Mouse (Mus musculus) cortical plate, adult 2 months (tissue): ENCODE results near the gene Slc9a6.

Source experiments
- CTCF ChIP-seq: fragments of 200-500 bp; IDR thresholded peaks from 2 replicates; pipeline ENCODE4 v1.5.1; 2011; ENCODE audit warnings: mild to moderate bottlenecking, control low read depth, low read length; ENCODE audit not compliant: insufficient read depth; ENCODE audit errors: extremely low read depth
- POLR2A ChIP-seq: fragments of 200-500 bp; IDR thresholded peaks from 2 replicates; pipeline ENCODE4 v1.6.1; 2011; ENCODE audit warnings: mild to moderate bottlenecking, low read length, control low read depth; ENCODE audit not compliant: insufficient read depth; ENCODE audit errors: extremely low read depth

DNA sequence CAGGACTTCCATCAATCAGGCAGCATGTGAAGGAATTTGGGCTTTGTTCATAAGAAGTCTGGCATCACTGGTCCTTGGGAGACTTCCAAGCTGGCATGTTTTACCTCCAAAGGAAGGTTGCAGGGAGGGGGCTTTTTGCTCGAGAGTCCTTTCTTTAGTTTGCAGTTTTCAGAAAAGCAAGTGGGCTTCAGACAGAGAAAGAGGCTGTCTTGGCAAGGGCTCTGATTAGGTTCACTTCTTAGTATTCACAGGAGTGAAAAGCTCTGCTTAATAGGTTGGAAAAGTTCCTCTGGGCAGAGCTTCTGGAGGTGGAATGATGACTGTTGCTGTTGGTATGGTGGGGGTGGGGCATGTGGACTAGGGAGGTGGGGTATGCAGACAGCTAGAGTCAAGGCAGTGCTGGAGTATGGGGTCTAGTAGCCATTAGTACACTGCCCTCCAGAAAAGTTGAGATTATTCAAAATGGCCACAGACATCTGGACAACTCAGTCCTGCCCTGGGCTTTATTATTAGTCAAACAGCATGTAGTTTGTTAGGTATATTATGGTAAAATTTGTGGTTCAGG lies 72.7 kb downstream of the Slc9a6 start:
- TF ChIP-seq CTCF (no peak), POLR2A (no peak)
